Mouse (Mus musculus) heart, postnatal 10 days (tissue): ENCODE data around the gene Olfr866. TPM values are rescaled to one million over a fixed set of nuclear protein-coding genes. Genes with fewer than 3 reads are reported as not detected.

Experiments used
- DNase-seq, 2 experiments: peaks; one replicate each; pipeline ENCODE4 v3.0.0; 2021
- intact Hi-C: fragments of 180-260 bp; cut with DNase I; formaldehyde crosslinking; loops from one replicate; pipeline ENCODE4 v1.15.1; 2025
- microRNA-seq, 2 experiments: library from miRNA; unstranded; fragments of <30 nt; microRNA quantifications; one replicate each; pipeline ENCODE4 v1.2.0; 2022
- total RNA-seq, 2 experiments: library from RNA; stranded (reverse); gene quantifications; 2 replicates each; pipeline ENCODE4 v1.2.3; 2021

The Olfr866 gene
- total RNA-seq: not detected

- intact Hi-C loops: no loop called here
Measured at GRCm38 (mm10) chr9:20027935-20028334, at the start of gene Olfr866. Olfr866 (minus strand) TSS chr9:20028035.

GRCm38 (mm10) chr9:20073523-20074177, 45.8 kb upstream of the Olfr866 start:
- intact Hi-C loops: no loop called here
- no peak for DNase-seq

More at GRCm38 (mm10) chr9:20027935-20028334, at the start of gene Olfr866:
- DNase-seq: no peak

- DNase-seq: no peak
- intact Hi-C loops: no loop called here
Measured at GRCm38 (mm10) chr9:20071291-20071690, 43.5 kb upstream of the Olfr866 start.

- intact Hi-C loops: no loop called here
- DNase-seq: no peak
Measured at GRCm38 (mm10) chr9:20070236-20070635, 42.4 kb upstream of the Olfr866 start.

- intact Hi-C loops: no loop called here
- no peak for DNase-seq
Measured at GRCm38 (mm10) chr9:20057462-20057861, 29.6 kb upstream of the Olfr866 start, which contains the start of gene Olfr867. Olfr867 (minus strand) TSS chr9:20057562.

- intact Hi-C loops: no loop called here
- DNase-seq: no peak
Measured at GRCm38 (mm10) chr9:20047964-20048363, 20.1 kb upstream of the Olfr866 start.

Small RNA genes within 50 kb of the gene (microRNA-seq; reads per million reads assigned to microRNA genes)
- 0 reads per million in 2 experiments for gene Gm26231
- 0 reads per million in 2 experiments for gene Gm44395

Other genes starting within 250 kb of the Olfr866 start
- not detected for gene Olfr58, start 247.8 kb downstream of the Olfr866 start, total RNA-seq
- gene Olfr859, start 223.1 kb downstream of the Olfr866 start, total RNA-seq: not detected
- not detected for gene Olfr860, start 178.3 kb downstream of the Olfr866 start, total RNA-seq
- gene Olfr862, start 140.0 kb downstream of the Olfr866 start, total RNA-seq: not detected
- not detected for gene Olfr77, start 111.2 kb downstream of the Olfr866 start, total RNA-seq
- not detected for gene Olfr867, start 29.5 kb upstream of the Olfr866 start, total RNA-seq
- not detected for gene Olfr868, start 70.6 kb upstream of the Olfr866 start, total RNA-seq
- not detected for gene Olfr869, start 101.0 kb upstream of the Olfr866 start, total RNA-seq
- not detected for gene Olfr870, start 146.0 kb upstream of the Olfr866 start, total RNA-seq
- not detected for gene Olfr871, start 184.2 kb upstream of the Olfr866 start, total RNA-seq
- not detected for gene Olfr872, start 209.1 kb upstream of the Olfr866 start, total RNA-seq